Mouse (Mus musculus) limb, embryonic 14.5 days (tissue): ENCODE measurements at regions not wholly inside any gene's neighbourhood (a gene's known extent, or its start where the extent isn't known, plus 50 kb on each side); places are given as distances from the start of the nearest gene placed in this dataset.

Source experiments
- ATAC-seq: fragments of 200-750 bp; cut with Nextera tagmentation; 2 replicates; pipeline ENCODE4 v1.8.0; 2017; ENCODE audit warnings: low read depth, moderate number of reproducible peaks, moderate TSS enrichment; ENCODE audit not compliant: low FRiP score
- DNase-seq: peaks from one replicate; pipeline ENCODE4 v3.0.0-alpha.2; 2015; ENCODE audit warnings: low spot score
- H3K27ac ChIP-seq: fragments of 300-500 bp; sonication (generic); replicated peaks from 2 replicates; pipeline ENCODE4 v1.5.1; 2014; ENCODE audit warnings: low read depth, mild to moderate bottlenecking, low read length, moderate library complexity, mixed read lengths
- H3K27me3 ChIP-seq: fragments of 300-500 bp; sonication (generic); 2 replicates; pipeline ENCODE4 v1.6.1; 2014; ENCODE audit warnings: low read length, mixed read lengths; ENCODE audit not compliant: control insufficient read depth, insufficient read depth
- H3K36me3 ChIP-seq: fragments of 300-500 bp; sonication (generic); 2 replicates; pipeline ENCODE4 v1.6.1; 2014; ENCODE audit warnings: mild to moderate bottlenecking, low read length, moderate library complexity, mixed read lengths; ENCODE audit not compliant: control insufficient read depth, insufficient read depth
- H3K4me1 ChIP-seq: fragments of 300-500 bp; sonication (generic); 2 replicates; pipeline ENCODE4 v1.6.1; 2014; ENCODE audit warnings: antibody characterized with exemption, low read length, mixed read lengths; ENCODE audit not compliant: control insufficient read depth, insufficient read depth
- H3K4me2 ChIP-seq: fragments of 300-500 bp; sonication (generic); replicated peaks from 2 replicates; pipeline ENCODE4 v1.6.1; 2014; ENCODE audit warnings: low read depth, mild to moderate bottlenecking, low read length, moderate library complexity; ENCODE audit not compliant: severe bottlenecking
- H3K4me3 ChIP-seq: fragments of 300-500 bp; sonication (generic); replicated peaks from 2 replicates; pipeline ENCODE4 v1.5.1; 2014; ENCODE audit warnings: low read length
- H3K9ac ChIP-seq: fragments of 300-500 bp; sonication (generic); 2 replicates; pipeline ENCODE4 v1.6.1; 2014; ENCODE audit warnings: mild to moderate bottlenecking, low read depth, low read length, moderate library complexity; ENCODE audit not compliant: severe bottlenecking
- H3K9me3 ChIP-seq: fragments of 300-500 bp; sonication (generic); 2 replicates; pipeline ENCODE4 v1.6.1; 2016; ENCODE audit warnings: low read length; ENCODE audit not compliant: control insufficient read depth
- POLR2A ChIP-seq: fragments of 200-500 bp; IDR thresholded peaks from 2 replicates; pipeline ENCODE4 v1.8.0; 2012; ENCODE audit warnings: inconsistent platforms, mild to moderate bottlenecking, moderate library complexity, borderline replicate concordance; ENCODE audit not compliant: insufficient read depth, insufficient read length; ENCODE audit errors: extremely low read depth
- WGBS: fragments of 180-500 bp; shearing (Covaris S2); extraction: QIAGEN DNeasy Blood & Tissue Kit; methylation state at CpG from one replicate; pipeline ENCODE4 v1.1.7; 2014; 5-methylcytosine and 5-hydroxymethylcytosine counted together

GRCm38 (mm10) chr9:25713636-25714035 lies 232.3 kb downstream of the Eepd1 start:
- no peaks in the 10 kb centered on the region for H3K36me3 ChIP-seq
- H3K9ac ChIP-seq, result no peak overlapping the region
- no peak overlapping the region for H3K27ac ChIP-seq
- ATAC-seq (no peak), DNase-seq (no peak)
- no peaks in the 10 kb centered on the region for H3K27me3 ChIP-seq
- no peak for TF ChIP-seq POLR2A
- H3K4me1 ChIP-seq, result no peaks in the 10 kb centered on the region
- H3K4me2 ChIP-seq, result no peak overlapping the region
- H3K9me3 ChIP-seq, result no peaks in the 10 kb centered on the region
- H3K4me3 ChIP-seq, result no peak overlapping the region

- TF ChIP-seq POLR2A, result no peak
- WGBS, result 59% methylated on average over 6 of the region's 6 CpGs
- DNase-seq (no peak), ATAC-seq (no peak)
- Histone ChIP-seq H3K36me3 (no peaks in the 10 kb centered on the region), H3K4me2 (no peak overlapping the region), H3K9me3 (no peaks in the 10 kb centered on the region), H3K27ac (no peak overlapping the region), H3K9ac (no peak overlapping the region), H3K27me3 (no peaks in the 10 kb centered on the region), H3K4me3 (no peak overlapping the region), H3K4me1 (no peaks in the 10 kb centered on the region)
These were observed 262.8 kb downstream of the Eepd1 start for GRCm38 (mm10) chr9:25744162-25744561.

GRCm38 (mm10) chr9:25751138-25751537 lies 269.8 kb downstream of the Eepd1 start:
- DNase-seq (no peak), ATAC-seq (no peak)
- no peak overlapping the region for H3K27ac ChIP-seq
- H3K4me3 ChIP-seq, result no peak overlapping the region
- no peaks in the 10 kb centered on the region for H3K9me3 ChIP-seq
- H3K4me2 ChIP-seq, result no peak overlapping the region
- no peaks in the 10 kb centered on the region for H3K4me1 ChIP-seq
- H3K9ac ChIP-seq, result no peak overlapping the region
- no peaks in the 10 kb centered on the region for H3K27me3 ChIP-seq
- no peak for TF ChIP-seq POLR2A
- H3K36me3 ChIP-seq, result no peaks in the 10 kb centered on the region

GRCm38 (mm10) chr9:25773899-25774298 lies 292.6 kb downstream of the Eepd1 start:
- DNase-seq (peak; percentile 69), ATAC-seq (peak; percentile 80)
- Histone ChIP-seq H3K27me3 (no peaks in the 10 kb centered on the region), H3K4me2 (no peak overlapping the region), H3K9me3 (no peaks in the 10 kb centered on the region), H3K9ac (no peak overlapping the region), H3K27ac (no peak overlapping the region), H3K4me1 (no peaks in the 10 kb centered on the region), H3K4me3 (no peak overlapping the region), H3K36me3 (no peaks in the 10 kb centered on the region)
- 27% methylated on average over 3 of the region's 3 CpGs for WGBS
- TF ChIP-seq POLR2A, result no peak

- no peaks in the 10 kb centered on the region for H3K4me1 ChIP-seq
- H3K4me3 ChIP-seq, result no peak overlapping the region
- TF ChIP-seq POLR2A, result no peak
- no peak for DNase-seq
- H3K4me2 ChIP-seq, result no peak overlapping the region
- H3K27me3 ChIP-seq, result no peaks in the 10 kb centered on the region
- no peak overlapping the region for H3K9ac ChIP-seq
- no peak for ATAC-seq
- H3K9me3 ChIP-seq, result no peaks in the 10 kb centered on the region
- no peak overlapping the region for H3K27ac ChIP-seq
- no peaks in the 10 kb centered on the region for H3K36me3 ChIP-seq
- 89% methylated on average over 1 of the region's 1 CpGs for WGBS
These were observed 301.3 kb downstream of the Eepd1 start for GRCm38 (mm10) chr9:25782631-25783030.
